Mouse (Mus musculus): ENCODE measurements at regions not wholly inside any gene's neighbourhood (a gene's known extent, or its start where the extent isn't known, plus 50 kb on each side); places are given as distances from the start of the nearest gene placed in this dataset.
"Not testable (repeated sequence)": the region's sequence is repeated elsewhere in the genome, so short reads cannot be mapped to it uniquely, and the experiment has no call there.

- TF ChIP-seq GATA1 (IDR thresholded peaks at IDR 0.05; ENCODE audit: borderline replicate concordance, low read length); FLI1 (IDR thresholded peaks at IDR 0.05; ENCODE audit: low read length): not testable (repeated sequence)
These were observed 148.1 kb downstream of the Tmem121 start for GRCm38 (mm10) chr12:113333853-113334252.
